Mouse (Mus musculus): ENCODE measurements around the gene Apobr. TPM values are rescaled to one million over a fixed set of nuclear protein-coding genes. Genes with fewer than 3 reads are reported as not detected.
A peak's percentile ranks its signal among the peaks of the same experiment; 100 is the strongest.

The Apobr gene
- polyA plus RNA-seq, 1 experiment from 2014 or later = 0.34 TPM

- Histone ChIP-seq H3K4me1 (replicated peaks) (peaks cover 14% of the 10 kb centered on the region; the same call in 1 of the 2 replicates), H3K9ac (no peak overlapping the region), H3K4me2 (no peak overlapping the region), H3K36me3 (peaks cover 13% of the 10 kb centered on the region; the same call in 1 of the 2 replicates), H3K4me3 (no peak overlapping the region), H3K27me3 (no peaks in the 10 kb centered on the region), H3K27ac (no peak overlapping the region), H3K9me3 (replicated peaks) (no peaks in the 10 kb centered on the region)
- no peak for ATAC-seq (replicated peaks; ENCODE audit: insufficient number of reproducible peaks, insufficient read depth, low FRiP score, low read depth)
- WGBS = 52% methylated on average over 8 of the region's 8 CpGs
These were observed 5.6 kb upstream of the Apobr start for GRCm38 (mm10) chr7:126579172-126579571.

- no peak overlapping the region for H3K4me3 ChIP-seq
- no peak for ATAC-seq (replicated peaks; ENCODE audit: insufficient number of reproducible peaks, insufficient read depth, low FRiP score, low read depth)
- no peak overlapping the region for H3K9ac ChIP-seq
- H3K27ac ChIP-seq = no peak overlapping the region
- 70% methylated on average over 6 of the region's 6 CpGs for WGBS
- H3K9me3 ChIP-seq (replicated peaks) = no peaks in the 10 kb centered on the region
- H3K27me3 ChIP-seq = peaks cover 13% of the 10 kb centered on the region; the same call in 1 of the 2 replicates
- peaks cover 14% of the 10 kb centered on the region; the same call in 1 of the 2 replicates for H3K4me1 ChIP-seq (replicated peaks)
- H3K4me2 ChIP-seq = no peak overlapping the region
- H3K36me3 ChIP-seq = peaks cover 5% of the 10 kb centered on the region; the same call in 1 of the 2 replicates
These were observed 3.1 kb upstream of the Apobr start for GRCm38 (mm10) chr7:126581661-126582060.

GRCm38 (mm10) chr7:126582759-126583158 is 2.0 kb upstream of the Apobr start:
- Histone ChIP-seq H3K9me3 (replicated peaks) (no peaks in the 10 kb centered on the region), H3K27me3 (peaks cover 13% of the 10 kb centered on the region; the same call in 1 of the 2 replicates), H3K36me3 (no peaks in the 10 kb centered on the region; the same call in 1 of the 2 replicates), H3K4me3 (peak overlapping the region; percentile 67), H3K4me1 (replicated peaks) (peaks cover 14% of the 10 kb centered on the region; the same call in 1 of the 2 replicates), H3K9ac (peak overlapping the region; percentile 64), H3K4me2 (peak overlapping the region; percentile 91), H3K27ac (peak overlapping the region; percentile 83; the same call in 1 of the 2 replicates)
- peak; percentile 58 for ATAC-seq (replicated peaks; ENCODE audit: insufficient number of reproducible peaks, insufficient read depth, low FRiP score, low read depth)
- WGBS = 2% methylated on average over 20 of the region's 20 CpGs

- Histone ChIP-seq H3K4me2 (peak overlapping the region; percentile 91), H3K4me1 (replicated peaks) (peaks cover 14% of the 10 kb centered on the region; the same call in 1 of the 2 replicates), H3K9ac (peak overlapping the region; percentile 64), H3K9me3 (replicated peaks) (no peaks in the 10 kb centered on the region), H3K27me3 (peaks cover 15% of the 10 kb centered on the region), H3K27ac (peak overlapping the region; percentile 83), H3K4me3 (peak overlapping the region; percentile 67), H3K36me3 (no peaks in the 10 kb centered on the region; the same call in 1 of the 2 replicates)
- 1% methylated on average over 22 of the region's 22 CpGs for WGBS
- peak; percentile 72 for ATAC-seq (replicated peaks; ENCODE audit: insufficient number of reproducible peaks, insufficient read depth, low FRiP score, low read depth)
These were observed 1.5 kb upstream of the Apobr start for GRCm38 (mm10) chr7:126583251-126583709.

- 55% methylated on average over 6 of the region's 6 CpGs for WGBS
- H3K27ac ChIP-seq = peak overlapping the region; percentile 83
- H3K36me3 ChIP-seq = no peaks in the 10 kb centered on the region; the same call in 1 of the 2 replicates
- peaks cover 14% of the 10 kb centered on the region; the same call in 1 of the 2 replicates for H3K4me1 ChIP-seq (replicated peaks)
- peaks cover 20% of the 10 kb centered on the region for H3K27me3 ChIP-seq
- peak overlapping the region; percentile 67 for H3K4me3 ChIP-seq
- peak overlapping the region; percentile 91 for H3K4me2 ChIP-seq
- H3K9ac ChIP-seq = no peak overlapping the region; the same call in 1 of the 2 replicates
- ATAC-seq (replicated peaks; ENCODE audit: insufficient number of reproducible peaks, insufficient read depth, low FRiP score, low read depth) = no peak
- H3K9me3 ChIP-seq (replicated peaks) = no peaks in the 10 kb centered on the region
These were observed 981 bp upstream of the Apobr start for GRCm38 (mm10) chr7:126583761-126584160.

- 62% methylated on average over 6 of the region's 6 CpGs for WGBS
- Histone ChIP-seq H3K4me3 (no peak within 1 kb of the TSS), H3K4me2 (peak within 1 kb of the TSS; percentile 12; the same call in 1 of the 2 replicates), H3K4me1 (replicated peaks) (peaks cover 14% of the 10 kb centered on the region; the same call in 1 of the 2 replicates), H3K9me3 (replicated peaks) (no peaks in the 10 kb centered on the region), H3K27ac (no peak within 1 kb of the TSS), H3K36me3 (no peaks in the 10 kb centered on the region; the same call in 1 of the 2 replicates), H3K27me3 (peaks cover 21% of the 10 kb centered on the region), H3K9ac (no peak within 1 kb of the TSS)
- no peak for ATAC-seq (replicated peaks; ENCODE audit: insufficient number of reproducible peaks, insufficient read depth, low FRiP score, low read depth)
These were observed 975 bp downstream of the Apobr start, which contains the start of gene Cln3 for GRCm38 (mm10) chr7:126585717-126586116. Gene Cln3, minus strand, starts transcription at chr7:126585817.

- Histone ChIP-seq H3K4me3 (no peak overlapping the region), H3K9ac (no peak overlapping the region), H3K27me3 (peaks cover 21% of the 10 kb centered on the region), H3K36me3 (no peaks in the 10 kb centered on the region), H3K4me2 (no peak overlapping the region), H3K9me3 (replicated peaks) (no peaks in the 10 kb centered on the region), H3K4me1 (replicated peaks) (peaks cover 12% of the 10 kb centered on the region; the same call in 1 of the 2 replicates), H3K27ac (no peak overlapping the region)
- ATAC-seq (replicated peaks; ENCODE audit: insufficient number of reproducible peaks, insufficient read depth, low FRiP score, low read depth) = no peak
- WGBS = 37% methylated on average over 8 of the region's 8 CpGs
These were observed 2.1 kb downstream of the Apobr start for GRCm38 (mm10) chr7:126586839-126587238.

- Histone ChIP-seq H3K27ac (no peak overlapping the region), H3K4me1 (replicated peaks) (peaks cover 5% of the 10 kb centered on the region; the same call in 1 of the 2 replicates), H3K36me3 (no peaks in the 10 kb centered on the region), H3K9ac (no peak overlapping the region), H3K27me3 (peaks cover 29% of the 10 kb centered on the region), H3K4me2 (peak overlapping the region; percentile 38), H3K9me3 (replicated peaks) (no peaks in the 10 kb centered on the region), H3K4me3 (0 out of 2 replicates have a peak overlapping the region, but pooled peaks have one; percentile 1)
- no peak for ATAC-seq (replicated peaks; ENCODE audit: insufficient number of reproducible peaks, insufficient read depth, low FRiP score, low read depth)
- 10% methylated on average over 16 of the region's 16 CpGs for whole genome bisulfite sequencing
These were observed 3.0 kb downstream of the Apobr start for GRCm38 (mm10) chr7:126587779-126588178.

- Histone ChIP-seq H3K27ac (no peak within 1 kb of the TSS), H3K4me2 (no peak within 1 kb of the TSS), H3K9me3 (replicated peaks) (no peaks in the 10 kb centered on the region), H3K4me1 (replicated peaks) (no peaks in the 10 kb centered on the region), H3K27me3 (0 out of 2 replicates have a peak, but pooled peaks cover 16% of the 10 kb centered on the region), H3K36me3 (no peaks in the 10 kb centered on the region), H3K9ac (no peak within 1 kb of the TSS), H3K4me3 (no peak within 1 kb of the TSS)
- ATAC-seq (replicated peaks; ENCODE audit: insufficient number of reproducible peaks, insufficient read depth, low FRiP score, low read depth) = no peak
- 74% methylated on average over 11 of the region's 11 CpGs for WGBS
These were observed 10.3 kb downstream of the Apobr start, which contains the start of gene Il27 for GRCm38 (mm10) chr7:126594862-126595561. Gene Il27, minus strand, starts transcription at chr7:126594941.

GRCm38 (mm10) chr7:126595890-126596289 is 11.1 kb downstream of the Apobr start:
- no peaks in the 10 kb centered on the region for H3K36me3 ChIP-seq
- no peaks in the 10 kb centered on the region for H3K9me3 ChIP-seq (replicated peaks)
- H3K27me3 ChIP-seq = 0 out of 2 replicates have a peak, but pooled peaks cover 16% of the 10 kb centered on the region
- H3K27ac ChIP-seq = no peak overlapping the region
- H3K4me2 ChIP-seq = no peak overlapping the region
- H3K4me3 ChIP-seq = no peak overlapping the region
- H3K9ac ChIP-seq = no peak overlapping the region
- WGBS = 74% methylated on average over 5 of the region's 5 CpGs
- no peak for ATAC-seq (replicated peaks; ENCODE audit: insufficient number of reproducible peaks, insufficient read depth, low FRiP score, low read depth)
- H3K4me1 ChIP-seq (replicated peaks) = no peaks in the 10 kb centered on the region

- H3K36me3 ChIP-seq = no peaks in the 10 kb centered on the region
- H3K27me3 ChIP-seq = 0 out of 2 replicates have a peak, but pooled peaks cover 16% of the 10 kb centered on the region
- ATAC-seq (replicated peaks; ENCODE audit: insufficient number of reproducible peaks, insufficient read depth, low FRiP score, low read depth) = no peak
- H3K4me2 ChIP-seq = no peak overlapping the region
- H3K4me1 ChIP-seq (replicated peaks) = no peaks in the 10 kb centered on the region
- no peak overlapping the region for H3K27ac ChIP-seq
- 43% methylated on average over 6 of the region's 6 CpGs for WGBS
- H3K4me3 ChIP-seq = no peak overlapping the region
- no peaks in the 10 kb centered on the region for H3K9me3 ChIP-seq (replicated peaks)
- H3K9ac ChIP-seq = no peak overlapping the region
These were observed 11.7 kb downstream of the Apobr start for GRCm38 (mm10) chr7:126596414-126596813.

All from heart, embryonic 15.5 days (tissue).